Mouse (Mus musculus) testis, adult 2 months (tissue): Measurements from ENCODE around the gene Rcc2.

Experiments
- CTCF ChIP-seq: fragments of 200-500 bp; IDR thresholded peaks from 2 replicates; pipeline ENCODE4 v1.5.1; 2012; ENCODE audit warnings: low read depth, mild to moderate bottlenecking, inconsistent platforms, low read length, moderate library complexity; ENCODE audit not compliant: control insufficient read depth, insufficient read depth, insufficient replicate concordance
- POLR2A ChIP-seq: fragments of 200-500 bp; IDR thresholded peaks from 2 replicates; pipeline ENCODE4 v1.6.1; 2012; ENCODE audit warnings: low read depth, mild to moderate bottlenecking, inconsistent platforms, low read length, moderate library complexity; ENCODE audit not compliant: control insufficient read depth

DNA sequence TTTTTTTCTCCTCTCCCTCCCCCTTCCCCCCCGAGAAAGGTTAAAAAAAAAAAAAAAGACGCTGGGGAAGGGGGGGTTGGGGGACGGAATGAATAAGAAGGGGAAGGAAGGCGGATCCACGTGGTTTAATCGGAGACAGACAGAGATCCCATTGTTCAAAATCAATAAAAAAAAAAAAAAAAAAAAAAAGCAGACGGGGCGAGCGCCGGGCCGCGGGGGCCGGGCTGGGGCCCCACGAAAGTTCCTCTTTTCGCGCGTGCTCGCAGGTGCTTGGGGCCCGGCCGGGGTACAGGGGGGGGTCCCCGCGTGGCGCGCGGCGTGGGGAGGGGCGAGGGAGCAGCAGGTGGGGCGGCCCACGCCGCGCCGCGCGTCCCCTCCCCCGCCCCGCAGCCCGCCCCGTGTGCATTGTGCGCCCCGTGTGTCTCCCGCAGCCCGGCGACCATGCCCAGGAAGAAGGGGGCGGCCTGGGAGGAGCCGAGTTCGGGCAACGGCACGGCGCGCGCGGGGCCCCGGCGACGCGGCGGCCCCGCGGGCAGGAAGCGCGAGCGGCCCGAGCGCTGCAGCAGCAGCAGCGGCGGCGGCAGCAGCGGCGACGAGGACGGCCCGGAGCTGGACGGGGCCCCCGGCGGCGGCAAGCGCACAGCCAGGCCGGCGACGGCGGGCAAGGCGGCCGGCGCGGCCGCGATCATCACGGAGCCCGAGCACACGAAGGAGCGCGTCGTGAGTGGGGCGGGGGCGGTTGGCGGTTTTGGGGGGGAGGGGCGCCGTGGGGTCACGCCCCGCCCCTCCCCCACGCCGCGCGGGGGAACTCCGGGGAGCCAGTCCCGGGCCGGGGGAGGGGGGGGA, 1.6 kb downstream of the Rcc2 start:
- TF ChIP-seq POLR2A (no peak), CTCF (no peak)
